Mouse (Mus musculus) left cerebral cortex, postnatal 10 days (tissue): Measurements from ENCODE around the gene Adra2b. TPM values are rescaled to one million over a fixed set of nuclear protein-coding genes. Genes with fewer than 3 reads are reported as not detected.
A peak's percentile ranks its signal among the peaks of the same experiment; 100 is the strongest.

ENCODE experiments used
- DNase-seq, 2 experiments: peaks; one replicate each; pipeline ENCODE4 v3.0.0; 2021 to 2022; ENCODE audit warnings: low spot score in 2 of 2, mixed read lengths in 1 of 2; ENCODE audit errors: extremely low spot score in 1 of 2
- intact Hi-C: fragments of 180-260 bp; cut with DNase I; formaldehyde crosslinking; loops from one replicate; pipeline ENCODE4 v1.15.1; 2025
- total RNA-seq, 2 experiments: library from RNA; stranded (reverse); gene quantifications; 2 replicates each; pipeline ENCODE4 v1.2.3; 2021

Adra2b gene
- total RNA-seq, 2 experiments from 2014 or later = 0.45 to 0.81 TPM

DNA sequence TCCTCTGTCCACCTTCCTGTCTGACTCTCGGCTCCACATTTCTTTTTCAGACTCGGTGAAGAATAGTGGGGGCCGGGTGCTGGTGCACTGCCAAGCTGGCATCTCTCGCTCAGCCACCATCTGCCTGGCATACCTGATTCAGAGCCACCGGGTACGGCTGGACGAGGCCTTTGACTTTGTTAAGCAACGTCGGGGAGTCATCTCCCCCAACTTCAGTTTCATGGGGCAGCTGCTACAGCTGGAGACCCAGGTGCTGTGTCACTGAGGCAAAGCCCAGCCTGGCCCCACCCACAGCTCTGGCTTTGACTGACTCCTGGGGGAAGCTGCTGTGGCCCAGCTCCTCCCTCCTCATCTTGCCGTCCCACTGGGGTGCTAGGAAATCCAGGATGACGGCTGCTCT, 25.5 kb upstream of the Adra2b start:
- no peak for DNase-seq
- intact Hi-C loops = no loop called here

- no peak for DNase-seq
- intact Hi-C loops = no loop called here
Observed at GRCm38 (mm10) chr2:127338012-127338411, 25.0 kb upstream of the Adra2b start.

DNA sequence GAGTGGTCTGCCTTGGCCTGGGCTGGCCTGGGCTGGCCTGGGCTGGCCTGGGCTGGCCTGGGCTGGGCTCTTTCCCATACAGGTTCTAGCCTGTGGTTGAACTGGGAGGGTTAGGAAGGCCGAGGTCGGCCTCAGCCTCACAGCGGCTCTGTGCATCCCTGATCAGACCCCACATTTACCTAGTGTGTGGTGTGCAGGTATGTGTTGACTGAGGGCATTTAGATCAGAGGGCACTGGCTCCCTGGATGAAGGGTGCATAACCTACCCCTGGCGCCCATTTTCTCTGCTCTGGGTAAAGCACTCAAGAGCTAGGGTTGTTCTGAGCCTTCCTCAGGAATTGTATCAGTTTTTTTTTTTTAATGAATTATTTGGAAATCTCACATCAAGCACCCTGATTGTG, 24.6 kb upstream of the Adra2b start, which contains the start of gene Astl:
TSS of gene Astl (plus strand) at position 224 of the 400 bp plus-strand sequence.
- DNase-seq = no peak
- intact Hi-C loops = no loop called here

GRCm38 (mm10) chr2:127338833-127339232, 24.2 kb upstream of the Adra2b start:
- intact Hi-C loops = no loop called here

GRCm38 (mm10) chr2:127339262-127339661, 23.7 kb upstream of the Adra2b start:
- DNase-seq = no peak
- intact Hi-C loops = no loop called here

More at GRCm38 (mm10) chr2:127338833-127339232, 24.2 kb upstream of the Adra2b start:
- no peak for DNase-seq

GRCm38 (mm10) chr2:127341159-127341558, 21.8 kb upstream of the Adra2b start:
- intact Hi-C loops = loop anchor here (5.0 kb wide), 1 partner anchor 34 kb away; no protein-coding TSS in a partner anchor
- DNase-seq = peak in 1 of 2 experiments; percentile 53

DNA sequence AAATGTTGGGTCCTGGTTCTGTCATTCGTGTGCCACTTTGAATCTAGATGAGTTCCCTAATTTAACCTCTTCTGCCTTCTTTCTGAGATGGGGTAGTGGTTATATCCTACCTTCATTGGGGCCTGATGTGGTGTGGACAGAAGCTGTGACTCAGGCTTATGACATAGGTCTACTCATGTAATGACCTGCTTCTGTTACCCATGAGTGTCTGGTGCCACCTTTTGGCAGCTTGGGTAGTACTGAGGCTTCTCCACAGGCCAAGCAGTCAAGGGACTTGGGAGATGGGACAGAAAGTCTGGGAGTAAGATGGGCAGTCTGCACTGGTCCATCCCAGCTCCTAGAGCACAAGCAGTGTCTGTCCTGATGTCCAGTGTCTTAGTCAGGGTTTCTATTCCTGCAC, 16.7 kb upstream of the Adra2b start:
- intact Hi-C loops = no loop called here
- no peak for DNase-seq

DNA sequence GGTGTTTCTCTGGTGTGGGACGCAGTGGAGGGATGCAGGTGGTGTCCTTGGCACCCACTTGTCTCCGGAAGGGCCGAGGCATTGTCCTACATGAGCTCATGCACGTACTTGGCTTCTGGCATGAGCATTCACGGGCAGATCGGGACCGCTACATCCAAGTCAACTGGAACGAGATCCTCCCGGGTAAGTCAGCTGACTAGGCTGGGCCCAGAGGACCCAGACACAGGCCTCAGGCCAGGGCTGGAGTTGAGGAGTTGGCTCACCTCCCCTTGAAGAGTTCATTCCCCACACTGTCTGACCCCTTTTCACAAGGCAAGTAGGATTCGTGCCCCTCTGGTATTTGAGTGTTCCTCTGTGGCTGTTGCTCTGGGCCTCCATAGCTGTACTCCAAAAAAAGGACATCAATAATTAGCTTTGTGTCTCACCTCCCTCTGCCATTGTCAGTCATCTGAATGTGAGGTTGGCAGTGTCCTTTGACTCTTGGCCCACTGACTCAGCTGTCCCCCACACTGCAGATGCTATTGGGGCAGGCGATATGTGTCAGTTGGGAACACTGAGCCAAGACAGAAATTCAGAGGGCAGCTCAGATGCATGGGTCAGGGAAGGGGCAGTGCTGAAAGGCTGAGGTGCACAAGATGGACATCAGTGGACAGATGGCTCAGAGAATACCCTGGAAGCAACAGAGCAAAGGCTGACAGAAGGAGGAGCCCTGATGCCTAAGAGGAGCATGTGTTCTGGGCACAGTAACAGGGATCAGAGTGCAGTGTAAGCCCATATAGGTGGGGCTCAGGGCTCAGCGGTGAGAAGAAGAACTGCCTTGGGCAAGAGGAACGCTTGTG, 15.6 kb upstream of the Adra2b start:
- intact Hi-C loops = no loop called here
- DNase-seq = no peak

GRCm38 (mm10) chr2:127353881-127354280, 9.1 kb upstream of the Adra2b start:
- intact Hi-C loops = no loop called here

DNA sequence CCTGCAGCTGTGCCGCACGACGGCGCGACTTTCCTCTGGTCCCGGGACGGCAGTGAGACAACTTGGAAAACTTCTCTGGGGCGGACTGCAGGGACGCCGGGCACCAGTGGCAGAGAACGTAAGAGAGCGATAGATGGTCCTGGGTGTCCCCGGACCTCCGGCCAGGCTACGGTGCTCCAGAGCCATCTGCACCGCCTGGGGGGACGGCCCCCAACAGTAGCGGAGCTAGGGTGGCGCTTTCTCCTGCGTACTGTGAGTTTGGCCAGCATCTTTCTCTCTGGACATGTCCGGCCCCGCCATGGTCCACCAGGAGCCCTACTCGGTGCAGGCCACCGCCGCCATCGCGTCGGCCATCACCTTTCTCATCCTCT, 259 bp downstream of the Adra2b start:
- intact Hi-C loops = loop anchor here (2.0 to 5.0 kb wide), 2 partner anchors 68 to 194 kb away; no protein-coding TSS in a partner anchor
- DNase-seq = no peak

More at GRCm38 (mm10) chr2:127353881-127354280, 9.1 kb upstream of the Adra2b start:
- no peak for DNase-seq

- peak in 1 of 2 experiments; percentile 26 for DNase-seq
- intact Hi-C loops = loop anchor here (2.0 to 5.0 kb wide), 2 partner anchors 67 to 194 kb away; no protein-coding TSS in a partner anchor
Observed at GRCm38 (mm10) chr2:127363696-127364095, 688 bp downstream of the Adra2b start.

GRCm38 (mm10) chr2:127364452-127364851, 1.4 kb downstream of the Adra2b start:
- DNase-seq = no peak
- intact Hi-C loops = loop anchor here (5.0 kb wide), 1 partner anchor 193 kb away; no protein-coding TSS in a partner anchor

DNA sequence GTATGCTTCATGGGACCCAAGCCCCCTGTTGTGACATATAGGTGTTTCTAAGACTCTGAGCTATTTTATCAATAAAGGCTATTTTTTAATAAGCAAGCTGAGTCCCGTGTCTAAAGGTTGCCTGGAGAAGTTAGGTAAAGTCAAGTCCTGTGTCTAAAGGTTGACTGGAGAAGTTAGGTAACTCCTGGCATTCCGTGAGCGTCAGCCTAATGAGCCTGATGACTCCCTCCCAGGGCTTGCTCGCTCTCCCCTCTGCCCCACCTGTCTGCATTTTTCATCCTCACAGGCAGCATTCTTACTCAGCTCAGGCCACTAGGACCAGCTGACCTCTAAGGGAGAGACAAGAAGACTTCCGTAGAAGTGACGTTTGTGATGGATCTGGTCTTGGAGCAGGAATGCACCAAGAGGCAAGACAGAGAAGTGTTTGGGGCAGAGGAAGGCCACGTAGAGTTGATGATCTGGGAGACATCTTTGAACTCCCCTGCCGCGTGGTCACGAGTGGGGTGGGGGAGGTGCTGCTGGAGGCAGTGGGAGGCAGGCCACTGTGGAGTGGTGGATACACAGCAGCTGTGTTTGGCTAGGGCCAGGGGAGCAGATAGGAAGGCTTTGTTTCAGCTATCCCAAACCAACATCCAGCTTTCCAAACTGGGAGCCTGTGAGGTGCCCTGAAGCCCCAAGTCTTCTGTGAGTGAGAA, 4.3 kb downstream of the Adra2b start:
- DNase-seq = peak in 1 of 2 experiments; percentile 28
- intact Hi-C loops = no loop called here

- intact Hi-C loops = no loop called here
- no peak for DNase-seq
Observed at GRCm38 (mm10) chr2:127369703-127370376, 6.8 kb downstream of the Adra2b start.

GRCm38 (mm10) chr2:127370561-127371483, 7.8 kb downstream of the Adra2b start:
- intact Hi-C loops = no loop called here
- no peak for DNase-seq

DNA sequence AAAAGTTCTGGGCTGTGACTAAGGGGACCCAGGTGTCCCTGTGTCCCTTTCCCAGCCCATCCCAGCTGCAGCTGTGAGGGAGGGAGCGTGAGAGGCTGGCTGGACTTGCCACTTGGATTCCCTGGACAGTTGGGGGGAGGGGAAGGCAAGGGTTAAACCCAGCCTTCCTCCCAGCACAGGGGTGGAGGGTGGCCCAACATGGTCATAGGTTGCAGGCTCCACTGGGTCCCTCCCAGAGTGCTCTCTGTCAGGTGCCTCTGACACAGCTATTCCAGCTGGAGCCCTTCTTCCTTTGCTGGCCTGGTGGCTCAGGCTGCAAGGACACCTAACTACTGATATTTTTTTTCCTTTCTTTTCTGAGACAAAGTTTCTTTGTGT, 8.5 kb downstream of the Adra2b start:
- intact Hi-C loops = no loop called here

DNA sequence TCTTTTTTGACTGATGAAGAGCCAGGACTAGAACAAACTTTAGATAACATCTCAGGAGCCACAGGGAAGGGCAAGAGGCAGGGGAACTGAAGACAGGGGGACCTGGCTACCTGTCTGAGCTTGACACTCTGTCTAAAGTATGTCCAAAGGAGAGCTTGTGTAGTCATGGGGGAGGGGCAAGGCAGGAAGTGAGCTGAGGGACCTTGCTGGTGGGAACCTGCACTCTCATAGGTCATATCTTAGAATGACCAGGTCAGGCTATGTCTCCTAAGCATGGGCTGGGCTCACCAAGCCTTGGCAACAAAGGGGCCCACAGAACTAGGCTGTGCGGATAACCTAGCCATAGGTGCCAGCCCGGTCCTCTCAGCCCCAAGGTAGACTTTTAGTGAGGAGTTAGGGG, 9.1 kb downstream of the Adra2b start:
- intact Hi-C loops = no loop called here
- no peak for DNase-seq

More for the DNA sequence above, 8.5 kb downstream of the Adra2b start:
- DNase-seq = no peak

- intact Hi-C loops = no loop called here
- DNase-seq = no peak
Observed at GRCm38 (mm10) chr2:127374131-127374530, 11.1 kb downstream of the Adra2b start.
